Mouse (Mus musculus) CH12.LX (cell line): ENCODE measurements at regions not wholly inside any gene's neighbourhood (a gene's known extent, or its start where the extent isn't known, plus 50 kb on each side); places are given as distances from the start of the nearest gene placed in this dataset.

Source experiments
- EP300 ChIP-seq: IDR thresholded peaks from 2 replicates; pipeline ENCODE4 v1.6.1; 2011; ENCODE audit warnings: low read length, improper control_type of control experiment
- ETS1 ChIP-seq: conservative IDR thresholded peaks from 2 replicates; pipeline ENCODE4 v1.6.1; 2012; ENCODE audit warnings: low read depth, mild to moderate bottlenecking, inconsistent platforms, low read length, improper control_type of control experiment, moderate library complexity
- GABPA ChIP-seq: IDR thresholded peaks from 2 replicates; pipeline ENCODE4 v1.6.1; 2012; ENCODE audit warnings: low read depth, low read length, improper control_type of control experiment, inconsistent platforms; ENCODE audit not compliant: insufficient replicate concordance
- MAX ChIP-seq: IDR thresholded peaks from 2 replicates; pipeline ENCODE4 v1.6.1; 2011; ENCODE audit warnings: low read length, improper control_type of control experiment
- NRF1 ChIP-seq: IDR thresholded peaks from 2 replicates; pipeline ENCODE4 v1.6.1; 2014; ENCODE audit warnings: low read depth, mild to moderate bottlenecking, inconsistent platforms, low read length, improper control_type of control experiment, moderate library complexity
- POLR2A ChIP-seq: IDR thresholded peaks from 2 replicates; pipeline ENCODE4 v1.6.1; 2011; ENCODE audit warnings: low read depth, mild to moderate bottlenecking, improper control_type of control experiment, low read length
- SIN3A ChIP-seq: IDR thresholded peaks from 2 replicates; pipeline ENCODE4 v1.6.1; 2012; ENCODE audit warnings: low read length, improper control_type of control experiment, inconsistent platforms
- USF1 ChIP-seq: IDR thresholded peaks from 2 replicates; pipeline ENCODE4 v1.6.1; 2014; ENCODE audit warnings: low read depth, mild to moderate bottlenecking, inconsistent platforms, low read length, improper control_type of control experiment
- ZC3H11A ChIP-seq: IDR thresholded peaks from 2 replicates; pipeline ENCODE4 v1.6.1; 2012; ENCODE audit warnings: low read depth, mild to moderate bottlenecking, inconsistent platforms, low read length, improper control_type of control experiment

DNA sequence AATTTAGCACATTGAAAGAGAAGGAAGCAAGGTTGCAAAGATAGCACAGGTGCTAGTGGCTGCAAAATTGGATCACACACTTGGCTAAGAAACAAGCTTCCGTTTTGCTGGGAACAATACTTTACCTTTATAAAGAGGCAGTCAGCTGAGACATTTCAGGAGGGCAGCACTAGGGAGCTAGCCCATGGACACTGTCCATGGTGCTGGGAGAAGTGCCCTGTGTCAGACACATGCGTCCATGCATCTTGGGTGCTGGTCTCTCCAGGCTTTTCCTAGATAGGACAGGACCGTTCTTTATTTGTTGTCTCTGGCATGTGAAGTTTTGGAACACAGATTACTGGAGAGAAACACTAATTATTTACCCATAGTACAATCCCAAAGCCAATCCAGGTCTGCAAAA is 273.2 kb downstream of the Olfm4 start:
- TF ChIP-seq GABPA (no peak), MAX (no peak), ETS1 (no peak), NRF1 (no peak), SIN3A (no peak), POLR2A (no peak), EP300 (no peak), USF1 (no peak), ZC3H11A (no peak)
